Mouse (Mus musculus): ENCODE measurements around the gene Ugt1a2. TPM values are rescaled to one million over a fixed set of nuclear protein-coding genes. Genes with fewer than 3 reads are reported as not detected.
"Not testable (repeated sequence)": the region's sequence is repeated elsewhere in the genome, so short reads cannot be mapped to it uniquely, and the experiment has no call there.

The Ugt1a2 gene
- polyA plus RNA-seq, 1 experiment: not detected

DNA sequence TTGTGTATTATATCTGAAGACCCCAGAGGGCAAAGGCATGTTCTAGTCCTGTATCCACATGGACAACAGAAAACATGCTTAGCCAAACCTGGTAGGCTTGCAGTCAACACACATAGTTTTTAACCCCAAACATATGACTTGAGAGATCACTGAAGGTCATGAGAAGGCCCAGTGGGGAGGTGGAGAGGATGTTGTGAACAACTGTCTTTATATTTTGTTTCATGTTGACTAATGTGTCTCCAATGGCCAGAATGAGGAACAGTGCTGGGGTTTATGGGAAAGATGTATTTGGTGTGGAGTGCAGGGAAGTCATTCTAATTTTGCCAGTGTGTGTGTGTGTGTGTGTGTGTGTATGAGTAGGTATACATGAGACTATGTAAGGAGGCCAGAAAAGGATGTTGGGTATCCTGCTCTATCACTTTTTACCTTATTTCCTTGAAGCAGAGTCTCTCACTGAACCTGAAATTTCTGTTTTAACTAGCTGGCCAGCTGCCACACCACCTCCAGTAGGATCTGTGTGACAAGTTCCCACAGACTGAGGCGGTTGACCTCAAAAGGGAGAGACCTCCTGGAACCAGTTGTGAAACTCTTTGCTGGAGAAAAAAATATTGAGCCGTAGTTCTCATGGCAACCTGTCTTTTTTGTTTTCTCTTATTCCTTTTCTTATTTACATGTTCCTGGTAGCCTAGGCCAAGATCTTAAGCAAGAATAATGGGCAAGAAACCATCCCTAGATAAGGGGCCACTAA lies 23.8 kb downstream of the Ugt1a2 start:
- TF ChIP-seq CTCF (IDR thresholded peaks at IDR 0.05; ENCODE audit: borderline replicate concordance, insufficient read depth, low read length): no peak
- no peak for TF ChIP-seq POLR2A (IDR thresholded peaks at IDR 0.05; ENCODE audit: low read depth, low read length)
- H3K27ac ChIP-seq (ENCODE audit: insufficient read depth, low read length): no peak overlapping the region
- no peak overlapping the region for H3K4me3 ChIP-seq (ENCODE audit: insufficient read depth, low read length)
- no peaks in the 10 kb centered on the region for H3K4me1 ChIP-seq (ENCODE audit: control insufficient read depth, insufficient read depth, low read length)

DNA sequence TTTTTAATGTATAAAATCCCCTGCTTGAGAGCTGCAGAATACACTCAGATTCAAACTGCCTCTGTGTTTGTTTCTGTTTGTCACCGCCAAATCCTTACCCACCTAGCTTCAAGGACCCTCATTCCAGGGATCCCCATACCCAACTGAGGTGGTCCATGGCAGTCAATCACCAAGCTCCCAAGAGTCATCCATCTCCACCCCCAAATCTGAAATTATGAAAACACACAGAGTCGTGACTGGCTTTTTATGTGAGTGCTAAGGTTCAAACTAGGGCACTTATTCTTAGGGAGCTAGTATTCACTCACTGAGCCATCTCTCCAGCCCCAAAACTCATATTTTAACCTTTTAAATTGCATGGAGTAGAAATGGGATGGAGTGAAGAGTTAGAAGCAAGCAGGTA lies 24.9 kb downstream of the Ugt1a2 start:
- not testable (repeated sequence) for H3K4me1 ChIP-seq (ENCODE audit: control insufficient read depth, insufficient read depth, low read length); H3K27ac ChIP-seq (ENCODE audit: insufficient read depth, low read length); H3K4me3 ChIP-seq (ENCODE audit: insufficient read depth, low read length)

DNA sequence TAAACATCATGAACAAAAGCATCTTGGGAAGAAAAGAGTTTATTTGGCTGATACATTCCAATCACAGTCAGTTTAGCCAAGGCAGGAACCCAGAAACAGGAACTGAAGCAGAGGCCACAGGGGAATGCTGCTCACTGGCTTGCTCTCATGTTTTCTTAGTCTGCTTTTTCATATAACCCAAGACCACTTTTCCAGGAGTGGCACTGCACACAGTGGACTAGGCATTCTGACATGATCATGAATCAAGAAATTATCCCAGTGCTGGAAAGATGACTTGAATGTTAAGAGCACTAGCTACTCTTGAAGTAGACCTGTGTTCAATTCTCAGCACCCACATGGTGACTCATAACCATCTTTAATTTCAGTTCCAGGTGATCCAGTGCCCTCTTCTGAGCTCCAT lies 25.3 kb downstream of the Ugt1a2 start:
- Histone ChIP-seq H3K4me3 (ENCODE audit: insufficient read depth, low read length) (no peak overlapping the region), H3K4me1 (ENCODE audit: control insufficient read depth, insufficient read depth, low read length) (no peaks in the 10 kb centered on the region), H3K27ac (ENCODE audit: insufficient read depth, low read length) (no peak overlapping the region)
- TF ChIP-seq CTCF (IDR thresholded peaks at IDR 0.05; ENCODE audit: borderline replicate concordance, insufficient read depth, low read length) (no peak), POLR2A (IDR thresholded peaks at IDR 0.05; ENCODE audit: low read depth, low read length) (no peak)

DNA sequence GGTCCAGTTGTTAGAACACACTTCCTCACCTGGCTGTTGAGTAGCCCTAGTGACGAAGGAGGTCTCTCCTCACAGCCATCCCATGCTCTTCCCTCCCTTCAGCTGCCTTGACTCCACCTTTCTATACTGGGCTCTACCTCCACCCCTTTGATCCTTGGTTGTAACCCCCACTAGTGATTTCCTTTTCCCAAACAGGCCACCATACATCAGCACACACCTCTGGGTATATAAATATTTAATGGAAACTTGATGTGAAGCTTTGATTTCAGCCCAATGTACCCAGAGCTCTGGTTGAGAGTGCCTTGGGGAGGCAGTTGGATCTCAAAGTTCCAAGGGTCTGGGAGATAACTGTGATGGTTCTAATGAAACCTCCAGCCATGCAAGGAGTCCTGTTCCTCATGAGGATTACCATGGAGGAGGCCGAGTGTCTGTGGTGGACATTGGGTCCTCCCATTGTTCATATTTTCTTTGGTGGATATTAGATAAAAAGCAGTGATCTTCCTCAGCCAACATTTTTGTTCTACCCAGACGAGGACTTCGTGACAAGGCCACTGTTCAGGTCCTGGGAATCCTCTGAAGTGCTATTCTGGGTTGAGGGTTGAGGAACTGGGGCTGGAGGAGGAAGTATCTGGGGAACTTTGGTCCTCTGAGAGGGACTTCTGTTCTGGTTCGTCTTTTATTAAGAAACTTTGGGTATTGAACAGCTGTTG lies 26.4 kb downstream of the Ugt1a2 start, which contains the start of gene Mroh2a:
Mroh2a (plus strand) TSS at position 317 of the 710 bp plus-strand sequence.
- Histone ChIP-seq H3K4me3 (ENCODE audit: insufficient read depth, low read length) (no peak within 1 kb of the TSS), H3K27ac (ENCODE audit: insufficient read depth, low read length) (no peak within 1 kb of the TSS), H3K4me1 (ENCODE audit: control insufficient read depth, insufficient read depth, low read length) (no peaks in the 10 kb centered on the region)
- TF ChIP-seq CTCF (IDR thresholded peaks at IDR 0.05; ENCODE audit: borderline replicate concordance, insufficient read depth, low read length) (no peak), POLR2A (IDR thresholded peaks at IDR 0.05; ENCODE audit: low read depth, low read length) (no peak)

DNA sequence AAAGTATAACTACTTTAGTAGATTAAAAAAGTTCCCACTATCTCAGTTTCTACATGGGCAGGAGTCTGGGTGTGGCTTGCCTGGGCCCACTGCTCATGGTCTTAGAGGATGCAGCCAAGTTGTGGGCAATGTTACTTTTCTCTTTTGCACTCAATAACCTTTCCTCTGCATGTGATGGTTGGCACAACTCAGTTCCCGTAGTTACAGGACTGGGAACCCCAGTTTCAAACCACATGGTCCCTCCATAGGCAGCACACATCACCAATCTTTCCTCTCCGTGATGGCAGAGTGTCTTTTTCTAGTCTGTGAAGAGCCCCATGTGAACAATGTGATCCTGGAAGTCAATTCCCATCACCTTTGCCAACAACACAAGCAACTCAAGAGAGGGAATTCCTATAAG lies 27.1 kb downstream of the Ugt1a2 start:
- H3K4me3 ChIP-seq (ENCODE audit: insufficient read depth, low read length): no peak overlapping the region
- no peak overlapping the region for H3K27ac ChIP-seq (ENCODE audit: insufficient read depth, low read length)
- no peaks in the 10 kb centered on the region for H3K4me1 ChIP-seq (ENCODE audit: control insufficient read depth, insufficient read depth, low read length)
- TF ChIP-seq POLR2A (IDR thresholded peaks at IDR 0.05; ENCODE audit: low read depth, low read length) (no peak), CTCF (IDR thresholded peaks at IDR 0.05; ENCODE audit: borderline replicate concordance, insufficient read depth, low read length) (no peak)

DNA sequence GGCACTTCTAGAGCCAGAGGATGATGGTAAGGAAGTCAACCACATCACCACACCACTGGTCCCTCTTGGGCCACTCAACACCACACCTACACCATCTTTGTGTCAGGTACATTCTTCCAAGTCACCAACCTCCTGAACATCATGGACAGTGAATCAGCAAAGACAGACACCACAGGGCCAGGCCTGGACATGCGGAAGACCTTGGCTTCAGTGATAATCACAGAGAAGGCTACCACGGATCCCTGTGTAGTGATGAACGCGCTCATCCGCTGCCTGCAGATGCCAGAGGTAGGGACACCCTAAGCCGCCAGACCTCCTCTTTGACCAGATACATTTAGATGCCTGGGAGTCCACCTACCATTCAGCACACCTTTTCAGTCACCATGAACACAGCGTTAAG lies 27.7 kb downstream of the Ugt1a2 start:
- no peak for TF ChIP-seq CTCF (IDR thresholded peaks at IDR 0.05; ENCODE audit: borderline replicate concordance, insufficient read depth, low read length)
- TF ChIP-seq POLR2A (IDR thresholded peaks at IDR 0.05; ENCODE audit: low read depth, low read length): no peak
- Histone ChIP-seq H3K27ac (ENCODE audit: insufficient read depth, low read length) (no peak overlapping the region), H3K4me3 (ENCODE audit: insufficient read depth, low read length) (no peak overlapping the region), H3K4me1 (ENCODE audit: control insufficient read depth, insufficient read depth, low read length) (no peaks in the 10 kb centered on the region)

DNA sequence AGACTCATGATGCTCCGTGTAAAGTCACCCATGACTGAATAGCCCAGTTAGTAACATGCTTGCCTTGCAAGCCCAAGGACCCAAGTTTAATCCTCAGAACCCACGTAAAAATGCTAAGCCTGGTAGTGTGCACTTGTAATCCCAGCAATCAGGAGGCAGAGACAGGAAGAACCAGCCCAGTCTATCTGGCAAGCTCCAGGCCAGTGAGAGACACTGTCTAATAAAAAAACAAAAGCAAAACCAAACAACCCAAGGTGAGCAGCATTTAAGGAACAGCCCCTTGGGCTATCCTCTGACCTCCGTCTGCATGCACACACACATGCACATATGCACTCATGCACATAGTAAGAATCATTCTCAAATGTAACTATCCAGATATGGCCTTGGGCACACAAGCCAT lies 29.2 kb downstream of the Ugt1a2 start:
- H3K27ac ChIP-seq (ENCODE audit: insufficient read depth, low read length): no peak overlapping the region
- no peak for TF ChIP-seq POLR2A (IDR thresholded peaks at IDR 0.05; ENCODE audit: low read depth, low read length)
- no peak for TF ChIP-seq CTCF (IDR thresholded peaks at IDR 0.05; ENCODE audit: borderline replicate concordance, insufficient read depth, low read length)

DNA sequence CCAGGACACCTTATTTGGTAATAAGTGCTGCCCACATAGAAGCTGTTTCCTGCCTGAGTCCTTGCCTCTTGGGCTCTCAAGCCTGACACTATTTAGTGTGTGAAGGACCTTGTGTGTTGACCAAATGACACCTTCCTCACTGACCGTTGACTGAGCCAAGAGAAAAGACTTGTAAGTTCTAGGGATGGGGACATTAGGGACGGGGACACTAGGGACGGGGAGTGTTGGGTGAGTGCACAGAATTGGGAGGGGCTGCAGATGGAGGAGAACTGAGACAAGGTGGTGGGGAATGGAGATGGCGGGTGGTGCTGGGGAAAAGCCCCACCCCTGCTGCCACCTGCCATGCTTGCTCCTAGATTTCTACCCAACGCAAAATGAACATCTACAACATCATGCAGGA lies 29.6 kb downstream of the Ugt1a2 start:
- no peak overlapping the region for H3K4me3 ChIP-seq (ENCODE audit: insufficient read depth, low read length)
- TF ChIP-seq POLR2A (IDR thresholded peaks at IDR 0.05; ENCODE audit: low read depth, low read length) (no peak), CTCF (IDR thresholded peaks at IDR 0.05; ENCODE audit: borderline replicate concordance, insufficient read depth, low read length) (no peak)
- H3K27ac ChIP-seq (ENCODE audit: insufficient read depth, low read length): no peak overlapping the region
- no peaks in the 10 kb centered on the region for H3K4me1 ChIP-seq (ENCODE audit: control insufficient read depth, insufficient read depth, low read length)

More for the DNA sequence above, 29.2 kb downstream of the Ugt1a2 start:
- Histone ChIP-seq H3K4me1 (ENCODE audit: control insufficient read depth, insufficient read depth, low read length) (no peaks in the 10 kb centered on the region), H3K4me3 (ENCODE audit: insufficient read depth, low read length) (no peak overlapping the region)

DNA sequence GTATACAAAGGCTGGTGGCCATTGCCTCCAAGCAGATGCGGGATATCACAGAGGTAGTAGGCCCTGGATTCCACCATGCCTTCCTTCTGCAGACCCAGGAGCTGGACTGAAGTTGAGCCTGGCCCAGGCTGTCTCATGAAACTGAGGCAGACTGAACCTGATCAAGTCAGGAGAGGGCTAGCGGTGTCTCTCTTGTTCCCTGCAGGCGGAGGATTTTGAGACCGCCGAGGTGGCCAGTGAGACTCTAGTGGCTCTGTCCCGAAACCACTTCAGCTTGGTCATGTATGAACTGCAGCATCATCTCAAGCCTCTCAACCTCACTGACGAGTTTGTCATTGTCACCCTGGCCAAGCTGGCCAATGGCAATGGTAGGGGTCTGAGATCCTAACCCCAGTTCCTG lies 30.0 kb downstream of the Ugt1a2 start:
- TF ChIP-seq CTCF (IDR thresholded peaks at IDR 0.05; ENCODE audit: borderline replicate concordance, insufficient read depth, low read length): no peak
- TF ChIP-seq POLR2A (IDR thresholded peaks at IDR 0.05; ENCODE audit: low read depth, low read length): no peak
- no peak overlapping the region for H3K4me3 ChIP-seq (ENCODE audit: insufficient read depth, low read length)
- no peak overlapping the region for H3K27ac ChIP-seq (ENCODE audit: insufficient read depth, low read length)
- H3K4me1 ChIP-seq (ENCODE audit: control insufficient read depth, insufficient read depth, low read length): no peaks in the 10 kb centered on the region
